Mouse (Mus musculus) cortical plate, adult 2 months (tissue): ENCODE results near the gene Dnhd1.

Experiments
- CTCF ChIP-seq: fragments of 200-500 bp; IDR thresholded peaks from 2 replicates; pipeline ENCODE4 v1.5.1; 2011; ENCODE audit warnings: mild to moderate bottlenecking, control low read depth, low read length; ENCODE audit not compliant: insufficient read depth; ENCODE audit errors: extremely low read depth
- POLR2A ChIP-seq: fragments of 200-500 bp; IDR thresholded peaks from 2 replicates; pipeline ENCODE4 v1.6.1; 2011; ENCODE audit warnings: mild to moderate bottlenecking, low read length, control low read depth; ENCODE audit not compliant: insufficient read depth; ENCODE audit errors: extremely low read depth

GRCm38 (mm10) chr7:105740089-105740795 is 89.6 kb downstream of the Dnhd1 start:
- no peak for TF ChIP-seq CTCF
- 0 out of 2 replicates have a peak, but pooled peaks have one; percentile 8 for TF ChIP-seq POLR2A
